Mouse (Mus musculus): ENCODE measurements at regions not wholly inside any gene's neighbourhood (a gene's known extent, or its start where the extent isn't known, plus 50 kb on each side); places are given as distances from the start of the nearest gene placed in this dataset.

DNA sequence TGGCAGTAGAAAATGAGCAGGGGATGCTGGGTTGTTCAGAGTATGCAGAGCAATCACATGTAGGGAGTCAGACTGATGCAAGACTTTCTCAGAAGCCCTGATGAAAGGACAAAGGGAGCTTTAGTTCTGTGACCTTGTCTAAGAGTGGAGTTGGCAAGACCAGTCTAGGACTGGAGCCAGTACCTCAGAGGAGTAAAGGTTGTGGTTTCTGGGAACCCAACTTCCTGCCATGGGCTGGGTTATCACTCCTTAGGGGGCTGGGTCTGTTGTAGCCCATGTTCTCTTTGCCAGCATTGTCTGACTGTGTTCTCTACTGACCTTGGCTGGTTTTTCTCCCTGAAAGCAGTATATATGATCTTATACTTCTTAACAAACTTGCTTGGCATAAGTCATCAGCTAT lies 453.1 kb upstream of the Cwc22 start:
- Histone ChIP-seq H3K27ac (replicated peaks) (no peak overlapping the region), H3K4me1 (no peaks in the 10 kb centered on the region), H3K4me2 (replicated peaks) (no peak overlapping the region), H3K27me3 (no peaks in the 10 kb centered on the region), H3K4me3 (no peak overlapping the region), H3K9ac (replicated peaks) (no peak overlapping the region), H3K36me3 (no peaks in the 10 kb centered on the region), H3K9me3 (no peaks in the 10 kb centered on the region)
- ATAC-seq (ENCODE audit: low FRiP score, low read depth) = no peak

GRCm38 (mm10) chr2:78396924-78397323 lies 450.7 kb upstream of the Cwc22 start:
- no peak overlapping the region for H3K9ac ChIP-seq (replicated peaks)
- 84% methylated on average over 3 of the region's 3 CpGs for WGBS
- H3K4me2 ChIP-seq (replicated peaks) = no peak overlapping the region
- no peaks in the 10 kb centered on the region; the same call in 1 of the 2 replicates for H3K4me1 ChIP-seq
- H3K4me3 ChIP-seq = no peak overlapping the region
- no peaks in the 10 kb centered on the region for H3K27me3 ChIP-seq
- ATAC-seq (ENCODE audit: low FRiP score, low read depth) = no peak
- H3K36me3 ChIP-seq = no peaks in the 10 kb centered on the region
- H3K27ac ChIP-seq (replicated peaks) = no peak overlapping the region
- no peaks in the 10 kb centered on the region for H3K9me3 ChIP-seq

- Histone ChIP-seq H3K36me3 (no peaks in the 10 kb centered on the region), H3K27ac (replicated peaks) (no peak overlapping the region), H3K4me1 (no peaks in the 10 kb centered on the region; the same call in 1 of the 2 replicates), H3K9me3 (no peaks in the 10 kb centered on the region), H3K9ac (replicated peaks) (no peak overlapping the region), H3K4me2 (replicated peaks) (no peak overlapping the region), H3K27me3 (no peaks in the 10 kb centered on the region), H3K4me3 (no peak overlapping the region)
- no peak for ATAC-seq (ENCODE audit: low FRiP score, low read depth)
- WGBS = 54% methylated on average over 4 of the region's 4 CpGs
These were observed 446.9 kb upstream of the Cwc22 start for GRCm38 (mm10) chr2:78393090-78393489.

GRCm38 (mm10) chr2:78392425-78392824 lies 446.2 kb upstream of the Cwc22 start:
- no peaks in the 10 kb centered on the region; the same call in 1 of the 2 replicates for H3K4me1 ChIP-seq
- no peaks in the 10 kb centered on the region for H3K9me3 ChIP-seq
- H3K36me3 ChIP-seq = no peaks in the 10 kb centered on the region
- 39% methylated on average over 2 of the region's 2 CpGs for WGBS
- peak; percentile 68 for ATAC-seq (ENCODE audit: low FRiP score, low read depth)
- no peaks in the 10 kb centered on the region for H3K27me3 ChIP-seq
- no peak overlapping the region for H3K4me3 ChIP-seq
- no peak overlapping the region for H3K9ac ChIP-seq (replicated peaks)
- H3K27ac ChIP-seq (replicated peaks) = no peak overlapping the region
- no peak overlapping the region for H3K4me2 ChIP-seq (replicated peaks)

GRCm38 (mm10) chr2:78388001-78388400 lies 441.8 kb upstream of the Cwc22 start:
- Histone ChIP-seq H3K9ac (replicated peaks) (no peak overlapping the region), H3K36me3 (no peaks in the 10 kb centered on the region), H3K4me1 (no peaks in the 10 kb centered on the region; the same call in 1 of the 2 replicates), H3K27me3 (no peaks in the 10 kb centered on the region), H3K9me3 (no peaks in the 10 kb centered on the region), H3K4me2 (replicated peaks) (no peak overlapping the region), H3K4me3 (no peak overlapping the region), H3K27ac (replicated peaks) (no peak overlapping the region)
- no peak for ATAC-seq (ENCODE audit: low FRiP score, low read depth)
- 88% methylated on average over 4 of the region's 4 CpGs for WGBS

DNA sequence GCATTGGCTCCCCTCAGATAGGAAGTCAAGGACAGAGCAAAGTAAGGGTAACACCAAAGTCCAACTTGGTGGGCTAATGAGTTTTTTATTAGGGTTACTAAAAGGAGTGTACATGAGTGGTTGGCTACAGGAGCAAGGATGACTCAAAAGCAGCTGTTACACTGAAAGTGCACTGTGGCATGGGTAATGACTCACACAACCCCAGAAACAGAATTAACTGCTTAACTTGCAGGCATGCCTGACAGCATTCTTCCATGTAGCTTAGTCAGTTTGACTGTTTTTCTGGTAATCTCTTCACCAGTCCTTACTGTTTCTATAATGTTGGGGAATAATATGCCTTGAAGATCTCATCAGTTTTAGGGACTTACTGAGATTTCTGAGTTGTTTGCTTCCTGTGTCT lies 435.1 kb upstream of the Cwc22 start:
- H3K4me2 ChIP-seq (replicated peaks) = no peak overlapping the region
- H3K27ac ChIP-seq (replicated peaks) = no peak overlapping the region
- no peak for ATAC-seq (ENCODE audit: low FRiP score, low read depth)
- H3K4me3 ChIP-seq = no peak overlapping the region
- no peaks in the 10 kb centered on the region for H3K27me3 ChIP-seq
- H3K9ac ChIP-seq (replicated peaks) = no peak overlapping the region
- no peaks in the 10 kb centered on the region for H3K9me3 ChIP-seq
- H3K4me1 ChIP-seq = no peaks in the 10 kb centered on the region
- no peaks in the 10 kb centered on the region for H3K36me3 ChIP-seq

DNA sequence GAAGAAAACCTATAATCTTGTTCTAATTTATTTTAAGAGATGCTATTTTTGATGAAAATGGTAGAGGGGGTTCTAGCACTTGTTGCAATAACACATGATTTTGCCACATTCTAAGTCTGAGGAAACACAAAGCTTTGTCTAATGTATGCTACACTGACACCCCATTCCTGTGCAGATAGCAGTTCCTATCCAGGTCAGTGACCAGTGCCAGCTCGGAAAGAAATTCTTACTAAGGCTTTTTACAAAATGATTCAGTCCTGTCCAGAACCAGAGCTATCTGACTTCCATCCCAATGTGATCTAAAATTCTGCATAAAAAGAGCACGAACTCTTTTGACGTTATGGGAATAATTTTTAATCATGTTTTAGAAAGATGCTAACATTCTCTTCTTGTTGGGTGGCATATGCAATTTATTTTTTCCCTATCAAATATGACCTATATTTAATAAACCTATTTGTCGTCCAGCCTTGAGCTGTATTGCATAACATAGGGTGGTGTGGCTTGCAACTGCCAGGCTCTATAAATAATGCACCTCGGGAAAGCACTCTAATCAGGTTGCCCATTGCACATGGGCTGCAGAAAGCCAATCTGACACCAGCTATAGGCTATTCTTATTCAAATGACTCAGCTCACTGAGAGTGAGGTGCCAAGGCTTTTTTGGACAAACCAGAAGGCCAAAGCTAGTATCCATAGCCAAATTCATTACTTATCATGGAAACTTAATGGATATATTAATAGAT lies 385.7 kb upstream of the Cwc22 start:
- ATAC-seq (ENCODE audit: low FRiP score, low read depth) = no peak

DNA sequence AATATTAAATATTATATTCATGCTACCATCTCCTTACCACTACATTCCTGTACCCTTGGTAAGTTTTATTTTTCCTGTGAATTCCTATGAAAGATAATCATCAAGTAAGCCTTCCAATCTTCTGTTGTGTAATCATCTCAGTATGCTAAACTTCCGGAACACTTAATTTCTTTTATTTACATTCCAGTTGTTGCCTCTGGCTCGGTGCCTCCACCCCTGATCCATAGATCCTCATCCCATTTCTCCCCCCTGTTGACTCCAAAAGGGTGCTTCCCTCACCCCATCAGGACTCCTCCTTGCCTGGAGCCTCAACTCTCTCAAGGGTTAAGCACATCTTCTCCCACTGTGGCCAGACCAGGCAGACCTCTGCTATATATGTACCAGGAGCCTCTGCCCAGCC lies 379.9 kb upstream of the Cwc22 start:
- H3K9me3 ChIP-seq = no peaks in the 10 kb centered on the region
- ATAC-seq (ENCODE audit: low FRiP score, low read depth) = no peak
- no peak overlapping the region for H3K27ac ChIP-seq (replicated peaks)
- no peaks in the 10 kb centered on the region for H3K4me1 ChIP-seq
- no peak overlapping the region for H3K9ac ChIP-seq (replicated peaks)
- no peak overlapping the region for H3K4me3 ChIP-seq
- no peak overlapping the region for H3K4me2 ChIP-seq (replicated peaks)
- no peaks in the 10 kb centered on the region for H3K27me3 ChIP-seq
- 90% methylated on average over 2 of the region's 2 CpGs for WGBS
- no peaks in the 10 kb centered on the region for H3K36me3 ChIP-seq

More for the DNA sequence above, 385.7 kb upstream of the Cwc22 start:
- Histone ChIP-seq H3K9ac (replicated peaks) (no peak overlapping the region), H3K4me2 (replicated peaks) (no peak overlapping the region), H3K9me3 (no peaks in the 10 kb centered on the region), H3K4me3 (no peak overlapping the region), H3K27me3 (no peaks in the 10 kb centered on the region), H3K4me1 (no peaks in the 10 kb centered on the region), H3K36me3 (no peaks in the 10 kb centered on the region), H3K27ac (replicated peaks) (no peak overlapping the region)
- 81% methylated on average over 5 of the region's 5 CpGs for WGBS

DNA sequence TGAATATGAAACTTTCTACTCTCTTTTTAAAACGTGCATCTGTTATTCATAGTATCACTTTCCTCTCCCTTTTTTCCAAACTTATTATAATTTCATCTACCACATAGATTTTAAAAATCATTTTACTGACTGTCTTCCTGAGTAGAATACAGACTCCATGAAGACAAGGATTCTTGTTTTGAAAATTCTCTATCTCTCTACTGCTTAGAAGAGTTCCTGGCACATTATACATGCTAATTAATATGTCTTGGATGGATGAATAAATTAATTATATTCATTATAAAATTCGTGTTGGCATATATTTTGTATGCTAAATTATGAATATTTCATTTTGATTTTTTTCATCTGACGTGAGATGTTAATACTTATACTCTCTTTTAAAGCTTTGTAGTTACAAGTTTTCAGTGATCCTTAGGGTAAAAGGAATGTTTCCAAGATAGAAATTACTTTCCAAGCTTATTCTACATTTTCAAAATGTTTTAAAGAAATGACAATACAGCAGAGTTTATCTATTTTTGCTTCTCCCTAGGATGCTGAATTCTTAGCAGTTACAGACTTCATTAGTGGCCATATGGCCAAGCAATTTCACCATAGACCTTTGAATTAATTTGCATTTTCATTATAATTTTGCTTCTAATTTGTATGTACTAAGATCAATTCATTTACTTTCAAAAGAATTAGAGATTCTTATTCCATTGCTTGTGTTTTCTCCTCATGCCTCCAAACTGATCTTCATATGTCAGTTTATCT lies 376.2 kb upstream of the Cwc22 start:
- Histone ChIP-seq H3K27ac (replicated peaks) (no peak overlapping the region), H3K4me1 (no peaks in the 10 kb centered on the region), H3K9ac (replicated peaks) (no peak overlapping the region), H3K36me3 (no peaks in the 10 kb centered on the region), H3K9me3 (no peaks in the 10 kb centered on the region), H3K27me3 (no peaks in the 10 kb centered on the region), H3K4me3 (no peak overlapping the region), H3K4me2 (replicated peaks) (no peak overlapping the region)
- no peak for ATAC-seq (ENCODE audit: low FRiP score, low read depth)
- WGBS = 73% methylated on average over 3 of the region's 3 CpGs

- ATAC-seq (ENCODE audit: low FRiP score, low read depth) = no peak
- WGBS = 79% methylated on average over 13 of the region's 13 CpGs
These were observed 365.8 kb upstream of the Cwc22 start for GRCm38 (mm10) chr2:78311766-78312491.

GRCm38 (mm10) chr2:78309361-78309760 lies 363.2 kb upstream of the Cwc22 start:
- 56% methylated on average over 2 of the region's 2 CpGs for WGBS
- H3K9ac ChIP-seq (replicated peaks) = no peak overlapping the region
- ATAC-seq (ENCODE audit: low FRiP score, low read depth) = no peak

More at GRCm38 (mm10) chr2:78311766-78312491, 365.8 kb upstream of the Cwc22 start:
- Histone ChIP-seq H3K4me3 (no peak overlapping the region), H3K9me3 (no peaks in the 10 kb centered on the region), H3K36me3 (no peaks in the 10 kb centered on the region), H3K27me3 (no peaks in the 10 kb centered on the region), H3K9ac (replicated peaks) (no peak overlapping the region), H3K27ac (replicated peaks) (no peak overlapping the region), H3K4me1 (no peaks in the 10 kb centered on the region), H3K4me2 (replicated peaks) (no peak overlapping the region)

DNA sequence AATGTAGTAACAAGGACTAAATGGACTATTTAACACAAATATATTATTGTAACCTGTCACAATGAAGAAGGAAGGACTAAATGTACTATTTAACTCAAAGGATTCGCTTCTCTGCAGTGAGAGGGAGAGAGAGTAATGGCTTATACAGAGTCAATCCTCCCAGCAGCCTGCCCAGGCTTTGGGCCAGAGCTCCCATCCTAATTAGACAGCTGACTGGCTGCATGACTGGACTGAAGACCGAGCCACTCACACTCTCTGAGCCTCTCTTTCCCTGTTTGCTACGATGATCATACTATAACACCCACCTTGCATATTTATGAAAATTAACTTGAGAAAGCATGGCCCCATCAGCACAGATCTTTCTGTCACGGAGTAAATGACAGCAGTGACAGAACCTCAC lies 360.7 kb upstream of the Cwc22 start:
- Histone ChIP-seq H3K4me1 (no peaks in the 10 kb centered on the region), H3K36me3 (no peaks in the 10 kb centered on the region), H3K4me2 (replicated peaks) (no peak overlapping the region), H3K9me3 (no peaks in the 10 kb centered on the region), H3K27ac (replicated peaks) (no peak overlapping the region), H3K27me3 (no peaks in the 10 kb centered on the region), H3K9ac (replicated peaks) (no peak overlapping the region), H3K4me3 (no peak overlapping the region)
- 80% methylated on average over 4 of the region's 4 CpGs for WGBS
- ATAC-seq (ENCODE audit: low FRiP score, low read depth) = no peak

More at GRCm38 (mm10) chr2:78309361-78309760, 363.2 kb upstream of the Cwc22 start:
- H3K4me2 ChIP-seq (replicated peaks) = no peak overlapping the region
- H3K27ac ChIP-seq (replicated peaks) = no peak overlapping the region
- no peaks in the 10 kb centered on the region for H3K36me3 ChIP-seq
- no peak overlapping the region for H3K4me3 ChIP-seq
- H3K4me1 ChIP-seq = no peaks in the 10 kb centered on the region
- no peaks in the 10 kb centered on the region for H3K27me3 ChIP-seq
- H3K9me3 ChIP-seq = no peaks in the 10 kb centered on the region

Data from midbrain, embryonic 12.5 days (tissue).